Mouse (Mus musculus) small intestine, adult 2 months (tissue): ENCODE measurements around the gene Abcc4.

Experiments
- CTCF ChIP-seq: fragments of 200-500 bp; IDR thresholded peaks from 2 replicates; pipeline ENCODE4 v1.5.1; 2012; ENCODE audit warnings: low read depth, mild to moderate bottlenecking, control low read depth, inconsistent platforms, low read length, moderate library complexity, mixed read lengths; ENCODE audit not compliant: insufficient replicate concordance, insufficient read length; ENCODE audit errors: extremely low read depth
- POLR2A ChIP-seq: fragments of 200-500 bp; IDR thresholded peaks from 2 replicates; pipeline ENCODE4 v1.6.1; 2012; ENCODE audit warnings: low read depth, mild to moderate bottlenecking, control low read depth, inconsistent platforms, low read length, moderate library complexity

DNA sequence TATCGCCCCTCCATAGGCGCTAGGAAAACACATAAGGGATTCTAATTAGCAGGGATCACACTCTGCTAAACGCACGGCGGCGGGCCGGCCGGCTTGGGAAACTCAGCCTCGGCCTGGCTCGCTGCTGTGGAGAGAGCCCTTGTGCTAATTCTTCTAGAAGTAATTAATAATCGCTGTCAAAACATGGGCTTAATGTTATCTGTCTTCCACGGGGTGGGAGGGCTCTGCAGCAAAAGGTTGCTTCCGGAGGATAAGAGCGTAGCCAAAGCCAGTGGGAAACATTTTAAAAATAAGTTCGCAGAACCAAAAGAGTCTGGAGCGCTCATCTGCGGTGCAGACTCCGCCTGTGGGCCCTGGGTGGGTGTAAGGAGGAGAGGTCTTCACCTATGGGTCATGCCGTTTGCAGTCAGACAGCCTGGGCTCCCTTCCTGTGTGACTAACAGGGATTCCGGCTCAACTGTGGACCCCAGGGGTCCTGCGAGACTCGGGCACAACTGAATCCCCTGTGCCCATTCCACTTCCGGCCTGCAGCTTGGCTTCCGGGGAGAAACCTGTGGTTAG, 154.2 kb downstream of the Abcc4 start:
- TF ChIP-seq CTCF (no peak), POLR2A (no peak)
